Mouse (Mus musculus) limb, embryonic 12.5 days (tissue): ENCODE results near the gene Wscd2. TPM values are rescaled to one million over a fixed set of nuclear protein-coding genes. Genes with fewer than 3 reads are reported as not detected.

Source experiments
- ATAC-seq: fragments of 200-750 bp; cut with Nextera tagmentation; 2 replicates; pipeline ENCODE4 v1.8.0; 2017; ENCODE audit warnings: low read depth, moderate TSS enrichment; ENCODE audit not compliant: insufficient number of reproducible peaks, insufficient read depth, low FRiP score, low TSS enrichment
- H3K27ac ChIP-seq: fragments of 300-500 bp; sonication (generic); 2 replicates; pipeline ENCODE4 v1.5.1; 2016; ENCODE audit warnings: mild to moderate bottlenecking, moderate library complexity
- H3K27me3 ChIP-seq: fragments of 300-500 bp; sonication (generic); 2 replicates; pipeline ENCODE4 v1.6.1; 2016; ENCODE audit warnings: mild to moderate bottlenecking, moderate library complexity
- H3K36me3 ChIP-seq: fragments of 300-500 bp; sonication (generic); 2 replicates; pipeline ENCODE4 v1.6.1; 2016; ENCODE audit warnings: mild to moderate bottlenecking, moderate library complexity
- H3K4me1 ChIP-seq: fragments of 300-500 bp; sonication (generic); replicated peaks from 2 replicates; pipeline ENCODE4 v1.6.1; 2016
- H3K4me2 ChIP-seq: fragments of 300-500 bp; sonication (generic); 2 replicates; pipeline ENCODE4 v1.6.1; 2016; ENCODE audit warnings: mild to moderate bottlenecking, moderate library complexity
- H3K4me3 ChIP-seq: fragments of 300-500 bp; sonication (generic); replicated peaks from 2 replicates; pipeline ENCODE4 v1.5.1; 2016; ENCODE audit warnings: mild to moderate bottlenecking
- H3K9ac ChIP-seq: fragments of 300-500 bp; sonication (generic); replicated peaks from 2 replicates; pipeline ENCODE4 v1.6.1; 2016; ENCODE audit warnings: mild to moderate bottlenecking, moderate library complexity
- H3K9me3 ChIP-seq: fragments of 300-500 bp; sonication (generic); 2 replicates; pipeline ENCODE4 v1.6.1; 2016; ENCODE audit warnings: mild to moderate bottlenecking, moderate library complexity
- WGBS: fragments of 180-500 bp; shearing (Covaris S2); methylation state at CpG from one replicate; pipeline ENCODE4 v1.1.7; 2016; 5-methylcytosine and 5-hydroxymethylcytosine counted together
- polyA plus RNA-seq: library from polyadenylated mRNA; unstranded; fragments of >200 nt; fragmentation: Nextera tagmentation; extraction: Ambion mirVana; gene quantifications from 2 replicates; pipeline ENCODE4 v1.2.1, GENCODE M21; 2016

Wscd2 gene
- polyA plus RNA-seq, 1 experiment from 2014 or later: 5.4 TPM

GRCm38 (mm10) chr5:113610490-113610889 lies 120.4 kb downstream of the Wscd2 start:
- no peak overlapping the region for H3K4me2 ChIP-seq
- H3K4me1 ChIP-seq: peaks cover 23% of the 10 kb centered on the region
- H3K36me3 ChIP-seq: no peaks in the 10 kb centered on the region
- H3K9me3 ChIP-seq: 0 out of 2 replicates have a peak, but pooled peaks cover 3% of the 10 kb centered on the region
- no peak for ATAC-seq
- no peak overlapping the region for H3K4me3 ChIP-seq
- H3K27ac ChIP-seq: peak overlapping the region; percentile 18; the same call in 1 of the 2 replicates
- no peaks in the 10 kb centered on the region for H3K27me3 ChIP-seq
- H3K9ac ChIP-seq: no peak overlapping the region
- WGBS: 64% methylated on average over 6 of the region's 6 CpGs

- no peak overlapping the region for H3K4me2 ChIP-seq
Measured at GRCm38 (mm10) chr5:113611131-113611530, 121.0 kb downstream of the Wscd2 start.

GRCm38 (mm10) chr5:113611771-113612233 lies 121.7 kb downstream of the Wscd2 start:
- Histone ChIP-seq H3K27ac (no peak overlapping the region), H3K36me3 (no peaks in the 10 kb centered on the region), H3K9ac (no peak overlapping the region), H3K27me3 (no peaks in the 10 kb centered on the region), H3K4me2 (no peak overlapping the region), H3K9me3 (0 out of 2 replicates have a peak, but pooled peaks cover 3% of the 10 kb centered on the region), H3K4me1 (peaks cover 23% of the 10 kb centered on the region), H3K4me3 (no peak overlapping the region)
- no peak for ATAC-seq
- 78% methylated on average over 12 of the region's 12 CpGs for WGBS

More at GRCm38 (mm10) chr5:113611131-113611530, 121.0 kb downstream of the Wscd2 start:
- H3K27ac ChIP-seq: no peak overlapping the region
- H3K4me3 ChIP-seq: no peak overlapping the region
- H3K4me1 ChIP-seq: peaks cover 23% of the 10 kb centered on the region
- ATAC-seq: no peak
- no peaks in the 10 kb centered on the region for H3K27me3 ChIP-seq
- no peak overlapping the region for H3K9ac ChIP-seq
- H3K36me3 ChIP-seq: no peaks in the 10 kb centered on the region
- 0 out of 2 replicates have a peak, but pooled peaks cover 3% of the 10 kb centered on the region for H3K9me3 ChIP-seq
- 84% methylated on average over 6 of the region's 6 CpGs for WGBS

GRCm38 (mm10) chr5:113618716-113619115 lies 128.6 kb downstream of the Wscd2 start:
- H3K4me2 ChIP-seq: no peak overlapping the region
- no peaks in the 10 kb centered on the region for H3K36me3 ChIP-seq
- peaks cover 18% of the 10 kb centered on the region for H3K4me1 ChIP-seq
- no peak overlapping the region for H3K27ac ChIP-seq
- no peaks in the 10 kb centered on the region for H3K27me3 ChIP-seq
- no peak overlapping the region for H3K9ac ChIP-seq
- no peak overlapping the region for H3K4me3 ChIP-seq
- ATAC-seq: no peak
- 97% methylated on average over 4 of the region's 4 CpGs for WGBS
- 0 out of 2 replicates have a peak, but pooled peaks cover 3% of the 10 kb centered on the region for H3K9me3 ChIP-seq

- Histone ChIP-seq H3K4me3 (no peak overlapping the region), H3K27ac (no peak overlapping the region), H3K27me3 (no peaks in the 10 kb centered on the region), H3K9ac (no peak overlapping the region), H3K9me3 (0 out of 2 replicates have a peak, but pooled peaks cover 3% of the 10 kb centered on the region), H3K4me2 (no peak overlapping the region), H3K36me3 (no peaks in the 10 kb centered on the region), H3K4me1 (peaks cover 19% of the 10 kb centered on the region)
- 94% methylated on average over 1 of the region's 1 CpGs for WGBS
- ATAC-seq: no peak
Measured at GRCm38 (mm10) chr5:113619151-113619550, 129.0 kb downstream of the Wscd2 start.

- H3K9me3 ChIP-seq: no peaks in the 10 kb centered on the region
- H3K4me3 ChIP-seq: no peak overlapping the region
- no peak overlapping the region for H3K27ac ChIP-seq
- 69% methylated on average over 16 of the region's 16 CpGs for WGBS
- no peak overlapping the region for H3K4me2 ChIP-seq
- H3K36me3 ChIP-seq: no peaks in the 10 kb centered on the region
- ATAC-seq: no peak
- H3K4me1 ChIP-seq: peaks cover 19% of the 10 kb centered on the region
- H3K27me3 ChIP-seq: no peaks in the 10 kb centered on the region
- no peak overlapping the region for H3K9ac ChIP-seq
Measured at GRCm38 (mm10) chr5:113620130-113620716, 130.1 kb downstream of the Wscd2 start.

- Histone ChIP-seq H3K4me2 (no peak overlapping the region), H3K9me3 (no peaks in the 10 kb centered on the region), H3K27me3 (no peaks in the 10 kb centered on the region), H3K4me3 (no peak overlapping the region), H3K27ac (no peak overlapping the region), H3K36me3 (no peaks in the 10 kb centered on the region), H3K4me1 (peaks cover 19% of the 10 kb centered on the region), H3K9ac (no peak overlapping the region)
- ATAC-seq: no peak
- 76% methylated on average over 7 of the region's 7 CpGs for WGBS
Measured at GRCm38 (mm10) chr5:113620999-113621398, 130.9 kb downstream of the Wscd2 start.

- peaks cover 32% of the 10 kb centered on the region for H3K4me1 ChIP-seq
- H3K9me3 ChIP-seq: no peaks in the 10 kb centered on the region
- H3K27ac ChIP-seq: no peak overlapping the region
- no peak overlapping the region for H3K4me2 ChIP-seq
- ATAC-seq: no peak
- H3K36me3 ChIP-seq: no peaks in the 10 kb centered on the region
- H3K27me3 ChIP-seq: no peaks in the 10 kb centered on the region
- H3K9ac ChIP-seq: no peak overlapping the region
- no peak overlapping the region for H3K4me3 ChIP-seq
- WGBS: 21% methylated on average over 2 of the region's 2 CpGs
Measured at GRCm38 (mm10) chr5:113623052-113623451, 132.9 kb downstream of the Wscd2 start.

- H3K9me3 ChIP-seq: no peaks in the 10 kb centered on the region
- WGBS: 88% methylated on average over 4 of the region's 4 CpGs
- H3K27ac ChIP-seq: no peak overlapping the region
- no peaks in the 10 kb centered on the region for H3K27me3 ChIP-seq
- no peak overlapping the region for H3K9ac ChIP-seq
- peaks cover 45% of the 10 kb centered on the region for H3K4me1 ChIP-seq
- no peak for ATAC-seq
- no peaks in the 10 kb centered on the region for H3K36me3 ChIP-seq
- H3K4me3 ChIP-seq: no peak overlapping the region
- no peak overlapping the region for H3K4me2 ChIP-seq
Measured at GRCm38 (mm10) chr5:113625068-113625467, 134.9 kb downstream of the Wscd2 start.

- no peak overlapping the region for H3K9ac ChIP-seq
- no peak overlapping the region for H3K27ac ChIP-seq
- H3K9me3 ChIP-seq: no peaks in the 10 kb centered on the region
- no peaks in the 10 kb centered on the region for H3K36me3 ChIP-seq
- no peak overlapping the region for H3K4me2 ChIP-seq
- 0 out of 2 replicates have a peak, but pooled peaks cover 2% of the 10 kb centered on the region for H3K27me3 ChIP-seq
- ATAC-seq: no peak
- H3K4me3 ChIP-seq: no peak overlapping the region
- H3K4me1 ChIP-seq: peaks cover 49% of the 10 kb centered on the region
- 37% methylated on average over 8 of the region's 8 CpGs for WGBS
Measured at GRCm38 (mm10) chr5:113626352-113626751, 136.2 kb downstream of the Wscd2 start.

- no peak for ATAC-seq
- WGBS: 76% methylated on average over 5 of the region's 5 CpGs
- 0 out of 2 replicates have a peak, but pooled peaks cover 2% of the 10 kb centered on the region for H3K27me3 ChIP-seq
Measured at GRCm38 (mm10) chr5:113626991-113627390, 136.9 kb downstream of the Wscd2 start.

More at GRCm38 (mm10) chr5:113626991-113627390, 136.9 kb downstream of the Wscd2 start:
- Histone ChIP-seq H3K4me3 (no peak overlapping the region), H3K9me3 (no peaks in the 10 kb centered on the region), H3K9ac (no peak overlapping the region; the same call in 1 of the 2 replicates), H3K4me2 (no peak overlapping the region), H3K4me1 (peaks cover 49% of the 10 kb centered on the region), H3K27ac (no peak overlapping the region), H3K36me3 (no peaks in the 10 kb centered on the region)
